Mouse (Mus musculus) hindbrain, embryonic 14.5 days (tissue): ENCODE results near the gene Crebrf. TPM values are rescaled to one million over a fixed set of nuclear protein-coding genes. Genes with fewer than 3 reads are reported as not detected.

ENCODE experiments used
- ATAC-seq: fragments of 200-750 bp; cut with Nextera tagmentation; 2 replicates; pipeline ENCODE4 v1.8.0; 2017; ENCODE audit warnings: moderate number of reproducible peaks, mild to moderate bottlenecking, moderate TSS enrichment, moderate library complexity; ENCODE audit not compliant: low FRiP score
- DNase-seq: peaks from one replicate; pipeline ENCODE4 v3.0.0-alpha.2; 2015; ENCODE audit warnings: low spot score
- H3K27ac ChIP-seq: fragments of 300-500 bp; sonication (generic); 2 replicates; pipeline ENCODE4 v1.5.1; 2014; ENCODE audit warnings: mild to moderate bottlenecking, moderate library complexity
- H3K27me3 ChIP-seq: fragments of 300-500 bp; sonication (generic); 2 replicates; pipeline ENCODE4 v1.6.1; 2014; ENCODE audit warnings: mild to moderate bottlenecking, low read length, mixed read lengths; ENCODE audit not compliant: control insufficient read depth, insufficient read depth
- H3K36me3 ChIP-seq: fragments of 300-500 bp; sonication (generic); replicated peaks from 2 replicates; pipeline ENCODE4 v1.6.1; 2014; ENCODE audit not compliant: control insufficient read depth, insufficient read depth
- H3K4me1 ChIP-seq: fragments of 300-500 bp; sonication (generic); replicated peaks from 2 replicates; pipeline ENCODE4 v1.6.1; 2014; ENCODE audit warnings: antibody characterized with exemption, low read length, mixed read lengths; ENCODE audit not compliant: control insufficient read depth, insufficient read depth
- H3K4me2 ChIP-seq: fragments of 300-500 bp; sonication (generic); replicated peaks from 2 replicates; pipeline ENCODE4 v1.6.1; 2014; ENCODE audit warnings: mild to moderate bottlenecking, moderate library complexity
- H3K4me3 ChIP-seq: fragments of 300-500 bp; sonication (generic); replicated peaks from 2 replicates; pipeline ENCODE4 v1.5.1; 2014; ENCODE audit warnings: mild to moderate bottlenecking, low read length
- H3K9ac ChIP-seq: fragments of 300-500 bp; sonication (generic); 2 replicates; pipeline ENCODE4 v1.6.1; 2014
- H3K9me3 ChIP-seq: fragments of 300-500 bp; sonication (generic); 2 replicates; pipeline ENCODE4 v1.6.1; 2016; ENCODE audit warnings: low read length; ENCODE audit not compliant: control insufficient read depth
- WGBS: fragments of 180-500 bp; shearing (Covaris S2); extraction: QIAGEN DNeasy Blood & Tissue Kit; methylation state at CpG from one replicate; pipeline ENCODE4 v1.1.7; 2014; 5-methylcytosine and 5-hydroxymethylcytosine counted together
- polyA plus RNA-seq: library from polyadenylated mRNA; unstranded; fragments of >200 nt; fragmentation: Nextera tagmentation; extraction: Ambion mirVana; gene quantifications from 2 replicates; pipeline ENCODE4 v1.2.1, GENCODE M21; 2014

Crebrf gene
- polyA plus RNA-seq, 1 experiment from 2014 or later: 10.5 TPM

- Histone ChIP-seq H3K9ac (no peak overlapping the region), H3K27ac (no peak overlapping the region), H3K9me3 (no peaks in the 10 kb centered on the region), H3K36me3 (peaks cover 49% of the 10 kb centered on the region), H3K4me1 (no peaks in the 10 kb centered on the region), H3K4me3 (no peak overlapping the region), H3K27me3 (no peaks in the 10 kb centered on the region), H3K4me2 (no peak overlapping the region)
- 74% methylated on average over 13 of the region's 13 CpGs for WGBS
- no peak for DNase-seq
- no peak for ATAC-seq
These were observed 13.9 kb upstream of the Crebrf start for GRCm38 (mm10) chr17:26701565-26701964.

GRCm38 (mm10) chr17:26702621-26703020 is 12.8 kb upstream of the Crebrf start:
- H3K36me3 ChIP-seq: peaks cover 40% of the 10 kb centered on the region

GRCm38 (mm10) chr17:26703671-26704070 is 11.8 kb upstream of the Crebrf start:
- Histone ChIP-seq H3K4me3 (no peak overlapping the region), H3K27me3 (no peaks in the 10 kb centered on the region), H3K9ac (no peak overlapping the region), H3K36me3 (peaks cover 29% of the 10 kb centered on the region), H3K4me1 (0 out of 2 replicates have a peak, but pooled peaks cover 2% of the 10 kb centered on the region), H3K9me3 (no peaks in the 10 kb centered on the region), H3K27ac (no peak overlapping the region), H3K4me2 (no peak overlapping the region)
- no peak for ATAC-seq
- 91% methylated on average over 4 of the region's 4 CpGs for WGBS
- no peak for DNase-seq

More at GRCm38 (mm10) chr17:26702621-26703020, 12.8 kb upstream of the Crebrf start:
- H3K4me3 ChIP-seq: no peak overlapping the region
- H3K4me1 ChIP-seq: no peaks in the 10 kb centered on the region
- ATAC-seq (no peak), DNase-seq (no peak)
- H3K4me2 ChIP-seq: no peak overlapping the region
- H3K27me3 ChIP-seq: no peaks in the 10 kb centered on the region
- no peak overlapping the region for H3K27ac ChIP-seq
- 89% methylated on average over 4 of the region's 4 CpGs for WGBS
- H3K9ac ChIP-seq: no peak overlapping the region
- H3K9me3 ChIP-seq: no peaks in the 10 kb centered on the region

- peaks cover 10% of the 10 kb centered on the region for H3K36me3 ChIP-seq
- no peak overlapping the region for H3K4me2 ChIP-seq
- no peak overlapping the region for H3K9ac ChIP-seq
- ATAC-seq: no peak
- 79% methylated on average over 11 of the region's 11 CpGs for WGBS
- no peaks in the 10 kb centered on the region for H3K9me3 ChIP-seq
- no peak overlapping the region for H3K27ac ChIP-seq
- H3K4me1 ChIP-seq: 0 out of 2 replicates have a peak, but pooled peaks cover 7% of the 10 kb centered on the region
- H3K4me3 ChIP-seq: no peak overlapping the region
- no peaks in the 10 kb centered on the region for H3K27me3 ChIP-seq
- DNase-seq: no peak
These were observed 9.7 kb upstream of the Crebrf start for GRCm38 (mm10) chr17:26705463-26706359.

GRCm38 (mm10) chr17:26707066-26707465 is 8.4 kb upstream of the Crebrf start:
- no peaks in the 10 kb centered on the region for H3K9me3 ChIP-seq
- H3K4me1 ChIP-seq: 0 out of 2 replicates have a peak, but pooled peaks cover 7% of the 10 kb centered on the region
- no peaks in the 10 kb centered on the region for H3K27me3 ChIP-seq
- H3K4me2 ChIP-seq: no peak overlapping the region
- no peak overlapping the region for H3K27ac ChIP-seq
- no peak overlapping the region for H3K4me3 ChIP-seq
- no peak overlapping the region for H3K9ac ChIP-seq
- ATAC-seq (no peak), DNase-seq (no peak)
- 74% methylated on average over 7 of the region's 7 CpGs for WGBS
- H3K36me3 ChIP-seq: no peaks in the 10 kb centered on the region; the same call in 1 of the 2 replicates

- H3K27ac ChIP-seq: no peak overlapping the region
- H3K4me3 ChIP-seq: no peak overlapping the region
- no peak for ATAC-seq
- no peaks in the 10 kb centered on the region for H3K36me3 ChIP-seq
- H3K4me2 ChIP-seq: no peak overlapping the region
- H3K9me3 ChIP-seq: no peaks in the 10 kb centered on the region
- 0 out of 2 replicates have a peak, but pooled peaks cover 7% of the 10 kb centered on the region for H3K4me1 ChIP-seq
- H3K27me3 ChIP-seq: no peaks in the 10 kb centered on the region
- H3K9ac ChIP-seq: no peak overlapping the region
- DNase-seq: no peak
These were observed 7.0 kb upstream of the Crebrf start for GRCm38 (mm10) chr17:26708499-26708898.

GRCm38 (mm10) chr17:26708993-26709590 is 6.4 kb upstream of the Crebrf start:
- H3K4me3 ChIP-seq: no peak overlapping the region
- no peaks in the 10 kb centered on the region for H3K27me3 ChIP-seq
- no peak for DNase-seq
- peak overlapping the region; percentile 10; the same call in 1 of the 2 replicates for H3K4me2 ChIP-seq
- 39% methylated on average over 9 of the region's 9 CpGs for WGBS
- no peak for ATAC-seq
- H3K4me1 ChIP-seq: 0 out of 2 replicates have a peak, but pooled peaks cover 7% of the 10 kb centered on the region
- no peak overlapping the region for H3K9ac ChIP-seq
- peak overlapping the region; percentile 43; the same call in 1 of the 2 replicates for H3K27ac ChIP-seq
- no peaks in the 10 kb centered on the region for H3K36me3 ChIP-seq
- no peaks in the 10 kb centered on the region for H3K9me3 ChIP-seq

- DNase-seq (no peak), ATAC-seq (no peak)
- Histone ChIP-seq H3K4me3 (no peak overlapping the region), H3K27ac (no peak overlapping the region), H3K36me3 (no peaks in the 10 kb centered on the region), H3K4me1 (peaks cover 14% of the 10 kb centered on the region), H3K9me3 (no peaks in the 10 kb centered on the region), H3K4me2 (no peak overlapping the region), H3K27me3 (no peaks in the 10 kb centered on the region), H3K9ac (no peak overlapping the region)
- WGBS: 53% methylated on average over 6 of the region's 6 CpGs
These were observed 5.4 kb upstream of the Crebrf start for GRCm38 (mm10) chr17:26710049-26710448.

- Histone ChIP-seq H3K9me3 (no peaks in the 10 kb centered on the region), H3K36me3 (no peaks in the 10 kb centered on the region), H3K9ac (peak overlapping the region; percentile 76), H3K27me3 (no peaks in the 10 kb centered on the region), H3K27ac (peak overlapping the region; percentile 84), H3K4me1 (peaks cover 8% of the 10 kb centered on the region), H3K4me3 (peak overlapping the region; percentile 82), H3K4me2 (peak overlapping the region; percentile 74)
- WGBS: under 1% methylated on average over 65 of the region's 75 CpGs
- peak; percentile 98 for ATAC-seq
- peak; percentile 95 for DNase-seq
These were observed 667 bp downstream of the Crebrf start for GRCm38 (mm10) chr17:26715916-26716717.
